In the genomic region with DNA sequence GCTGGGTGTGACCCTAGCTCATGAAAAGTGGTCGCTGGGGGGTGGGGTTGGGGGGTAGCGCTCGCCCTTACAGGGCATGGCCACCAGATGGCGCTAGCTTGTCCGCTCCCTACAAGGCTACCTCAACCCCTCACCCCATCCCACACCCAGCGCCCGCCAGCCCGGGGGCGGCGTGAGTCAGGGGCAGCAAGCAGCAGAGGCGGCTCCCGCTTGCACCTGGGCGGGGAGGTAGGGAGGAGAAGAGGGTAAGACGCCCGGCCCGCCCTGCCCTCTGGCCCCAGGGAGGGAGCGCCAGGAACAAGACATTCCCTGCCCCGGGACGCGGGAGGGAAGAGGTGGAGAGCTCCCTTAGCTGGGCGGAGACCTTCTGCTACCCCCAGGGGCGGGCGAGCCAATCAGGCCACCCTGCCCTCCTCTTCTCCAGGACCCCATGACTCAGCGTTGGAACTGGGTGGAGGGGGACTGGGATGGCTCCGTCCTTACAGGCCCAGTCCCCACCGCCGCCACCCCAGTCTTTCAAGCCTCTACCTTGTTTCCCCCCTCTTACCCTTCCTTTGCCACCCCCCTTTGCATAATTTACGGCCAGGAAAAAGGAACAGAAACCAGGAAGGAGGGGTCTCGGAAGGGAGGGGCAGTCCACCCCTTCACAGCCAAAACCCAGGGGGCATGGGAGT, we compare ENCODE assay signal across 8 mouse cellular contexts. TPM values are rescaled to one million over a fixed set of nuclear protein-coding genes. Genes with fewer than 3 reads are reported as not detected.
A peak's percentile ranks its signal among the peaks of the same experiment; 100 is the strongest.
DNase-seq lines count a peak whose midpoint lies in the region; ATAC-seq and TF ChIP-seq lines count a peak whose summit lies in the region.

No protein-coding gene starts in this region.

- peak; percentile 95 for ATAC-seq in forebrain, postnatal 0 days

- 3% methylated on average over 29 of the region's 29 CpGs for WGBS in forebrain, postnatal 0 days

- no peaks in the 10 kb centered on the region for H3K36me3 ChIP-seq in forebrain, postnatal 0 days (ENCODE audit: insufficient read depth)
- H3K36me3 ChIP-seq in megakaryocyte, embryonic 14.5 days (replicated peaks; ENCODE audit: low read length) = peaks cover 72% of the 10 kb centered on the region

- H3K27me3 ChIP-seq in forebrain, postnatal 0 days (ENCODE audit: insufficient read depth, low read length) = no peaks in the 10 kb centered on the region
- H3K27me3 ChIP-seq in megakaryocyte, embryonic 14.5 days (replicated peaks) = peaks cover 17% of the 10 kb centered on the region

- H3K4me1 ChIP-seq in forebrain, postnatal 0 days (ENCODE audit: insufficient read depth) = peaks cover 4% of the 10 kb centered on the region
- peaks cover 30% of the 10 kb centered on the region for H3K4me1 ChIP-seq in megakaryocyte, embryonic 14.5 days

- H3K9me3 ChIP-seq in forebrain, postnatal 0 days (ENCODE audit: low read length) = no peaks in the 10 kb centered on the region
- H3K9me3 ChIP-seq in megakaryocyte, embryonic 14.5 days = no peaks in the 10 kb centered on the region

- peak overlapping the region; percentile 50 for H3K27ac ChIP-seq in forebrain, postnatal 0 days (ENCODE audit: low read depth, low read length)

- peak overlapping the region; percentile 54 for H3K4me3 ChIP-seq in forebrain, postnatal 0 days (ENCODE audit: low read depth, low read length)
- H3K4me3 ChIP-seq in megakaryocyte, embryonic 14.5 days (replicated peaks) = peak overlapping the region; percentile 18

- H3K4me2 ChIP-seq in forebrain, postnatal 0 days (ENCODE audit: low read depth) = peak overlapping the region; percentile 88

- TF ChIP-seq CTCF in forebrain, postnatal 0 days (IDR thresholded peaks at IDR 0.05; ENCODE audit: low read depth) = peak; percentile 93

- H3K9ac ChIP-seq in forebrain, postnatal 0 days = peak overlapping the region; percentile 72

- DNase-seq in T-cell, adult 2 months (ENCODE audit: low spot score) = peak; percentile 72
- DNase-seq in cerebellum, adult 9-10 months = peak; percentile 64
- DNase-seq in forebrain, postnatal 0 days = peak; percentile 84
- DNase-seq in heart, postnatal 4 days = peak; percentile 84
- peak; percentile 78 for DNase-seq in layer of hippocampus, postnatal 36 days
- DNase-seq in right cerebral cortex, adult 2 months (ENCODE audit: low spot score in 2 of 2) = peak; percentile 66 to 73
- peak; percentile 79 to 87 for DNase-seq in urinary bladder, postnatal 36 days (ENCODE audit: low spot score in 2 of 2)

RNA-seq across cellular contexts. Expression of gene Dcst1, which starts 13.5 kb away (rescaled TPM):
- 0.15 TPM in 1 of 2 replicates, not detected in the other for total RNA-seq in forebrain, postnatal 0 days (2014; rRNA removed)
- 0.89 and 1.3 TPM in 2 replicates for polyA plus RNA-seq in forebrain, postnatal 0 days (2015; fragmentation: Nextera tagmentation; extraction: Ambion mirVana)
- under 1 TPM; 0.21 to 0.72 TPM for total RNA-seq in heart, postnatal 4 days (2021)
- not detected for total RNA-seq in layer of hippocampus, postnatal 36 days (2021)
- polyA plus RNA-seq in megakaryocyte, embryonic 14.5 days (2012; ENCODE audit: insufficient read depth, low replicate concordance) = not detected in 2 replicates

RNA-seq across cellular contexts. Expression of gene Zbtb7b, which starts 16.0 kb away (rescaled TPM):
- total RNA-seq in forebrain, postnatal 0 days (2014; rRNA removed) = 2.1 and 4.9 TPM in 2 replicates
- polyA plus RNA-seq in forebrain, postnatal 0 days (2015; fragmentation: Nextera tagmentation; extraction: Ambion mirVana) = 0.33 and 0.75 TPM in 2 replicates
- total RNA-seq in heart, postnatal 4 days (2021) = 10 to 100 TPM; 13.8 to 15.1 TPM
- total RNA-seq in layer of hippocampus, postnatal 36 days (2021) = 10 to 100 TPM; 15.1 to 16.1 TPM
- polyA plus RNA-seq in megakaryocyte, embryonic 14.5 days (2012; ENCODE audit: insufficient read depth, low replicate concordance) = 76.2 and 120 TPM in 2 replicates

RNA-seq across cellular contexts. Expression of gene Dcst2, which starts 16.8 kb away (rescaled TPM):
- 0.19 and 0.46 TPM in 2 replicates for total RNA-seq in forebrain, postnatal 0 days (2014; rRNA removed)
- polyA plus RNA-seq in forebrain, postnatal 0 days (2015; fragmentation: Nextera tagmentation; extraction: Ambion mirVana) = 0.43 and 0.56 TPM in 2 replicates
- under 1 TPM; 0.14 to 0.23 TPM for total RNA-seq in heart, postnatal 4 days (2021)
- total RNA-seq in layer of hippocampus, postnatal 36 days (2021) = under 1 TPM in 1 of 2 experiments, not detected in 1; 0.43 TPM
- polyA plus RNA-seq in megakaryocyte, embryonic 14.5 days (2012; ENCODE audit: insufficient read depth, low replicate concordance) = not detected in 2 replicates

RNA-seq across cellular contexts. Expression of gene Lenep, which starts 24.1 kb away (rescaled TPM):
- 4.2 TPM in 1 of 2 replicates, not detected in the other for total RNA-seq in forebrain, postnatal 0 days (2014; rRNA removed)
- polyA plus RNA-seq in forebrain, postnatal 0 days (2015; fragmentation: Nextera tagmentation; extraction: Ambion mirVana) = 0.40 TPM in 1 of 2 replicates, not detected in the other
- under 1 TPM in 1 of 2 experiments, not detected in 1; 0.68 TPM for total RNA-seq in heart, postnatal 4 days (2021)
- 1 to 10 TPM; 4.6 to 6.3 TPM for total RNA-seq in layer of hippocampus, postnatal 36 days (2021)
- polyA plus RNA-seq in megakaryocyte, embryonic 14.5 days (2012; ENCODE audit: insufficient read depth, low replicate concordance) = 0.31 and 0.95 TPM in 2 replicates

RNA-seq across cellular contexts. Expression of gene Adam15, which starts 28.7 kb away (rescaled TPM):
- 47.9 and 53.3 TPM in 2 replicates for total RNA-seq in forebrain, postnatal 0 days (2014; rRNA removed)
- 50.1 and 56.4 TPM in 2 replicates for polyA plus RNA-seq in forebrain, postnatal 0 days (2015; fragmentation: Nextera tagmentation; extraction: Ambion mirVana)
- 10 to 100 TPM; 93.6 to 95.2 TPM for total RNA-seq in heart, postnatal 4 days (2021)
- 100 to 1,000 TPM; 108 to 123 TPM for total RNA-seq in layer of hippocampus, postnatal 36 days (2021)
- 36.8 and 135 TPM in 2 replicates for polyA plus RNA-seq in megakaryocyte, embryonic 14.5 days (2012; ENCODE audit: insufficient read depth, low replicate concordance)

Comparison
In these comparisons a context has a peak if more than half of its experiments do, and no peak if none do; other contexts are left out.
1. Peak in every context shown above with its lines: DNase-seq, ATAC-seq, H3K4me3 ChIP-seq and H3K27ac ChIP-seq.